Mouse (Mus musculus): ENCODE data around the gene Dand5. TPM values are rescaled to one million over a fixed set of nuclear protein-coding genes. Genes with fewer than 3 reads are reported as not detected.

Dand5 gene
- total RNA-seq, 2 experiments from 2014 or later, result 9.4 to 10.5 TPM

- peak in 1 of 2 experiments; percentile 59 for DNase-seq
Measured at GRCm38 (mm10) chr8:84799999-84800831, 22.4 kb downstream of the Dand5 start, which contains the start of gene Nfix. Nfix (minus strand) TSS chr8:84800344.

- peak in 1 of 2 experiments; percentile 69 for DNase-seq
Measured at GRCm38 (mm10) chr8:84799136-84799931, 23.3 kb downstream of the Dand5 start.

GRCm38 (mm10) chr8:84798446-84799135 lies 24.0 kb downstream of the Dand5 start:
- no peak for DNase-seq

- peak in 1 of 2 experiments; percentile 57 for DNase-seq
Measured at GRCm38 (mm10) chr8:84797971-84798370, 24.7 kb downstream of the Dand5 start.

- DNase-seq, result peak in 1 of 2 experiments; percentile 12
Measured at GRCm38 (mm10) chr8:84797256-84797797, 25.3 kb downstream of the Dand5 start.

GRCm38 (mm10) chr8:84794486-84794885 lies 28.1 kb downstream of the Dand5 start:
- peak in 1 of 2 experiments; percentile 73 for DNase-seq

GRCm38 (mm10) chr8:84793791-84794485 lies 28.7 kb downstream of the Dand5 start:
- DNase-seq, result peak in 1 of 2 experiments; percentile 82

- DNase-seq, result peak in 1 of 2 experiments; percentile 68
Measured at GRCm38 (mm10) chr8:84793134-84793533, 29.5 kb downstream of the Dand5 start.

- no peak for DNase-seq
Measured at GRCm38 (mm10) chr8:84792429-84792947, 30.1 kb downstream of the Dand5 start.

- no peak for DNase-seq
Measured at GRCm38 (mm10) chr8:84790537-84790936, 32.1 kb downstream of the Dand5 start.

- no peak for DNase-seq
Measured at GRCm38 (mm10) chr8:84789855-84790486, 32.7 kb downstream of the Dand5 start.

GRCm38 (mm10) chr8:84789345-84789744 lies 33.3 kb downstream of the Dand5 start:
- no peak for DNase-seq

GRCm38 (mm10) chr8:84788896-84789295 lies 33.7 kb downstream of the Dand5 start:
- no peak for DNase-seq

GRCm38 (mm10) chr8:84787523-84788302 lies 34.9 kb downstream of the Dand5 start:
- no peak for DNase-seq

GRCm38 (mm10) chr8:84786801-84787467 lies 35.7 kb downstream of the Dand5 start:
- no peak for DNase-seq

GRCm38 (mm10) chr8:84785756-84786677 lies 36.6 kb downstream of the Dand5 start:
- no peak for DNase-seq

GRCm38 (mm10) chr8:84785506-84785755 lies 37.2 kb downstream of the Dand5 start:
- no peak for DNase-seq

- DNase-seq, result no peak
Measured at GRCm38 (mm10) chr8:84784681-84785505, 37.7 kb downstream of the Dand5 start.

Measured in layer of hippocampus, postnatal 36 days (tissue).